Mouse (Mus musculus): ENCODE results near the gene Lce1b.

DNA sequence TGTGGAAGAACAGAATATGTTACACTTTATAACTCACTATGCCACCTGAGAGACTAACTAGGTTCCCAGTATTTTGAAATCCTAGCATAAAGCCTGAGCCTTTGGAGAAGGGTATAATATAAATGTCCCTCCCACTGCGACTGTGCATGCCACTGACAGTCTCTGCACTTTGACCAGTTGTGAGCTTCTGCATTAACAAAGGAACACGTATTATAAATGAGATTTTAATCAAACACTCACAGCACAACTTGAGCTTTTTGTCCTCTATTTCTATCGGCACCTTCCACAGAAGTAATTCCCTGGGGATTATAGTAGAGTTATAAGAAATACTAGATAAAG, 18.1 kb downstream of the Lce1b start:
- TF ChIP-seq POLR2A (IDR thresholded peaks at IDR 0.05; ENCODE audit: low read depth, low read length) = no peak
- no peak for TF ChIP-seq CTCF (conservative IDR thresholded peaks at IDR 0.05; ENCODE audit: insufficient read depth, insufficient read length, low read depth, low read length)

Data from kidney, adult 2 months (tissue).